Mouse (Mus musculus): ENCODE data around the gene Cideb.

DNA sequence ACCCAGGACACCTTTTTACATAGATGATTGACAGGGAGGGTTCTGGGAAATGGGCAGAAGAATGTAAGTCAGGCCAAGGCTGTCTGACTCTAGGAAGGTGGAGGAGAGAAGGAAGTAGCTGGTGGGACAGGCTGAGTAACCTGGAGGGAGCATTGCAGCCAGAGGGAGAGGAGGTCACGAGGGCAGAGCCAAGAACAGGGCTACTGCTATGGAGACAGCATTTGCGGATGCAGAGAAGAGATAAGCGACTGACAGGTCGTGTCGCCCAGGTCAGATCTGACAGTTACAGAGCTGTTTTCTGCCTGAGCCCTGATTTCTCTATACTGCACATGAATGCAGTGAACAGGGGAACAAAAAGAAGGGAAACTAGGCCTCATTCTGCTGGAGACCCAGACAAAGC, 50.9 kb downstream of the Cideb start:
- TF ChIP-seq CTCF (IDR thresholded peaks at IDR 0.05; ENCODE audit: borderline replicate concordance, control insufficient read depth, extremely low read depth, insufficient read depth, low read length, poor library complexity) (no peak), POLR2A (IDR thresholded peaks at IDR 0.05; ENCODE audit: control insufficient read depth, extremely low read depth, insufficient read depth, low read length, poor library complexity) (no peak)

Data from thymus, adult 2 months (tissue).